Mouse (Mus musculus) spleen, adult 2 months (tissue): ENCODE results near the gene Fmnl3.

ENCODE experiments used
- CTCF ChIP-seq: fragments of 200-500 bp; IDR thresholded peaks from 2 replicates; pipeline ENCODE4 v1.5.1; 2011; ENCODE audit warnings: mild to moderate bottlenecking, inconsistent platforms; ENCODE audit not compliant: insufficient read depth, insufficient read length, insufficient replicate concordance; ENCODE audit errors: extremely low read depth
- POLR2A ChIP-seq: fragments of 200-500 bp; IDR thresholded peaks from 2 replicates; pipeline ENCODE4 v1.6.1; 2011; ENCODE audit warnings: low read depth, low read length, inconsistent platforms

- TF ChIP-seq CTCF (no peak), POLR2A (no peak)
These were observed 44.7 kb downstream of the Fmnl3 start for GRCm38 (mm10) chr15:99325598-99325997.
